Mouse (Mus musculus): ENCODE data around the gene Rsg1. TPM values are rescaled to one million over a fixed set of nuclear protein-coding genes. Genes with fewer than 3 reads are reported as not detected.

Rsg1 gene
- 2.0 and 2.4 TPM in 2 replicates for polyA plus RNA-seq (2015; fragmentation: Nextera tagmentation; extraction: Ambion mirVana)

DNA sequence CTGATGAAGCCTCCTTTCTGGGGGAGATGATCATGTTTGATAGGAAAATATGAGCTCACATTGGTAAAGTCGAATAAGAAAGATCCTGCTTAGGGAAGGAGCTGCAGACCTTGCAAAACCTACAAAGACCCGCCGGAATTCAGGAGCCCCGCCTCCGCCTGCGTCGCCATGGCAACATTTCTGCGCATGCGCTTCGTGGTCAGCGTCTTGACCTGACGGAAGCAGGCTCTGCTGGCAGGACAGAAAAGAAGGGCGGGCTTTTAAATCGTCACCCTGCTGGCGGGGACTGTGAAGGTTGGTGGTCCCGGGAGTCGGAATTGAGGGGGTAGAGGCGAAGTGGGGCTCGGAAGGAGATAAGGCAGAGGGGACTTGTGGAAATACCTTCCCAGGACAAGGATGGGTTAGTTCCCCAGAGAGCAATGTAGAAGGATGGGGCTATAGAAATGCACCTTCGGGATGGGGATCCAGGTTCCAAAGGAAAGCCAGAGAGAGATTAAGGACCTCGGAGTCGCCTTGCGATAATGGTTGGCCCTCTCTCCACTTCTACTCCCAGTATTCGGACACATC is at the start of gene Rsg1:
Gene Rsg1, plus strand, starts transcription at position 187 of the 567 bp plus-strand sequence.
- no peak for TF ChIP-seq EP300 (IDR thresholded peaks at IDR 0.05)
- TF ChIP-seq CTCF (IDR thresholded peaks at IDR 0.05), result peak; percentile 18
- H3K4me2 ChIP-seq (replicated peaks; ENCODE audit: low read depth, low read length), result peak within 1 kb of the TSS; percentile 89
- ATAC-seq (peak; percentile 84), DNase-seq (ENCODE audit: low spot score) (peak; percentile 92)
- H3K4me1 ChIP-seq (ENCODE audit: insufficient read depth, low read depth, low read length), result peaks cover 6% of the 10 kb centered on the region; the same call in 1 of the 2 replicates
- H3K27ac ChIP-seq (ENCODE audit: low read length), result no peak within 1 kb of the TSS
- H3K9me3 ChIP-seq (ENCODE audit: low read length), result no peaks in the 10 kb centered on the region
- H3K36me3 ChIP-seq (ENCODE audit: insufficient read depth, low read length), result no peaks in the 10 kb centered on the region
- 2% methylated on average over 24 of the region's 24 CpGs for WGBS
- 0 out of 2 replicates have a peak within 1 kb of the TSS, but pooled peaks have one; percentile 26 for H3K9ac ChIP-seq (replicated peaks; ENCODE audit: low read depth)
- no peaks in the 10 kb centered on the region for H3K27me3 ChIP-seq (replicated peaks; ENCODE audit: insufficient read depth, low read length)
- H3K4me3 ChIP-seq (ENCODE audit: low read depth, low read length), result peak within 1 kb of the TSS; percentile 50

DNA sequence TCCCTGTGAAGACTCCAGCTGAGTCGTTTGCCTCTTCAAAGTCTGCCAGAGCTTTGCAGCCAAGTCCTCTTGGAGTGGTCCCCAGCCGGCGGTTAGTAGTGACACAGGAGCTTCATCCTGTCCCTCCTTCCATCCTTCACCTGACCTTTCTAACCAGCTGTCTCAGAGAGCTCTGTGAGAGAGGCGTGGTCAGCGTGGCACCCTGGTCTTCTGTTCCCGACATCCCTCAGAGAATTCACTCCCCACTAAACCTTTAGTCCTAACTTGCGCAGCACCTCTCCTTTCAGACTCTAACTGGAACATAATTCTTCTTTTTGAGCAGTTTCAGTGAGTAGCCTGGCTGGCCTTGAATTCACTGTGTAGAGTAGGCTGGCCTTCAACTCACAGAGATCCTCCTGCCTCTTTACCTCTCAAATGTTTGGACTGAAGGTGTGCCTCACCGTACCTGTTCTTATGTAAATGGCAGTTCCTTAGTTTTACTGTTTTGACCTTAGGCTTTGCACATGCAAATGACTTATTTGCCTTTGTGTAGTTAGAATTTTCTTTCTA is 47.9 kb upstream of the Rsg1 start:
- Histone ChIP-seq H3K9ac (replicated peaks; ENCODE audit: low read depth) (no peak overlapping the region), H3K4me1 (ENCODE audit: insufficient read depth, low read depth, low read length) (no peaks in the 10 kb centered on the region), H3K36me3 (ENCODE audit: insufficient read depth, low read length) (0 out of 2 replicates have a peak, but pooled peaks cover 1% of the 10 kb centered on the region), H3K9me3 (ENCODE audit: low read length) (no peaks in the 10 kb centered on the region), H3K4me2 (replicated peaks; ENCODE audit: low read depth, low read length) (no peak overlapping the region), H3K4me3 (ENCODE audit: low read depth, low read length) (no peak overlapping the region), H3K27ac (ENCODE audit: low read length) (no peak overlapping the region), H3K27me3 (replicated peaks; ENCODE audit: insufficient read depth, low read length) (no peaks in the 10 kb centered on the region)
- TF ChIP-seq CTCF (IDR thresholded peaks at IDR 0.05) (no peak), EP300 (IDR thresholded peaks at IDR 0.05) (no peak)
- 72% methylated on average over 8 of the region's 8 CpGs for WGBS
- ATAC-seq (no peak), DNase-seq (ENCODE audit: low spot score) (no peak)

DNA sequence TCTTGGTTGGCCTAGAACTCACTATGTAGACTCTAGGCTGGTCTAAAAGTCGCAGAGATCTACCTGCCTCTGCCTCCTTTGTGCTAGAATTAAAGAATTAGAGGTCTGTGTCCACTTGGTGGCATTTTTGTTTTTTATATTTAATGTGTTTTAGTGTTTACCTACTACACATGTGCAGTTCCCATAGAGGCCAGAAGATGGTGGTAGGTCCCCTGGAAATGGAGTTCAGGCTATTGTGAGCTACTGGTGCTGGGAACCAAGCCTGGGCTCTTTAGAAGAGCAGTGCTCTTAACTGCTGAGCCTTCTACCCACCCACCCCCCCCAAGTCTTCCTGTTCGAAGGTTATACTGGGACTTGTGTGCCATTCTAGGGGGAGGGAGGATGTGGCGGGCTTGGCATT is 46.6 kb upstream of the Rsg1 start:
- WGBS, result 100% methylated on average over 3 of the region's 3 CpGs
- no peak for DNase-seq (ENCODE audit: low spot score)
- H3K9me3 ChIP-seq (ENCODE audit: low read length), result no peaks in the 10 kb centered on the region
- H3K27ac ChIP-seq (ENCODE audit: low read length), result no peak overlapping the region
- peaks cover 8% of the 10 kb centered on the region; the same call in 1 of the 2 replicates for H3K36me3 ChIP-seq (ENCODE audit: insufficient read depth, low read length)
- H3K4me2 ChIP-seq (replicated peaks; ENCODE audit: low read depth, low read length), result no peak overlapping the region
- no peaks in the 10 kb centered on the region for H3K27me3 ChIP-seq (replicated peaks; ENCODE audit: insufficient read depth, low read length)
- ATAC-seq, result no peak
- H3K9ac ChIP-seq (replicated peaks; ENCODE audit: low read depth), result no peak overlapping the region
- no peaks in the 10 kb centered on the region for H3K4me1 ChIP-seq (ENCODE audit: insufficient read depth, low read depth, low read length)
- no peak overlapping the region for H3K4me3 ChIP-seq (ENCODE audit: low read depth, low read length)
- TF ChIP-seq CTCF (IDR thresholded peaks at IDR 0.05), result peak; percentile 28; the same call in 1 of the 2 replicates
- TF ChIP-seq EP300 (IDR thresholded peaks at IDR 0.05), result no peak

DNA sequence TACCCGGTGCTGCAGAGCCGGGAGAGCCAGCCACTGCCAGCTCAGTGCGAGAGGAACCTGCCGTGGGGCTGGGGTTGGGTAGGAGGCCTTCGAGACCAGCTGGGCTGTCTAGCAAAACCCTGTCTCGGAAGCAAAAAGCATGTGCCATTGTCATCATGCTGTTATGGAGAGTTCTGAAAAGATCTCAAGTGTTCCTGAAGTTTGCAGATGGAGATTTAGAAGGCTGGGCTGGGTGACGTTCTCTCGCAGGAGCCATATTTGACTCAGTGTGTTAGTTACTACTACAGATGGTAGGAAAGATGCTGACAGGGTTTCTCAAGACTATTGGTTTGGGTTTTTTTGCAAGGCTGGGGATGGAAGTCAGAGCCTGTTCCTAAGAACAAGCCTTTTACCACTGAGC is 41.6 kb upstream of the Rsg1 start:
- Histone ChIP-seq H3K27ac (ENCODE audit: low read length) (no peak overlapping the region), H3K27me3 (replicated peaks; ENCODE audit: insufficient read depth, low read length) (no peaks in the 10 kb centered on the region), H3K9ac (replicated peaks; ENCODE audit: low read depth) (no peak overlapping the region), H3K36me3 (ENCODE audit: insufficient read depth, low read length) (peaks cover 8% of the 10 kb centered on the region; the same call in 1 of the 2 replicates), H3K4me1 (ENCODE audit: insufficient read depth, low read depth, low read length) (no peaks in the 10 kb centered on the region), H3K4me3 (ENCODE audit: low read depth, low read length) (no peak overlapping the region), H3K9me3 (ENCODE audit: low read length) (no peaks in the 10 kb centered on the region), H3K4me2 (replicated peaks; ENCODE audit: low read depth, low read length) (no peak overlapping the region)
- ATAC-seq, result no peak
- TF ChIP-seq EP300 (IDR thresholded peaks at IDR 0.05) (no peak), CTCF (IDR thresholded peaks at IDR 0.05) (no peak)
- WGBS, result 85% methylated on average over 8 of the region's 8 CpGs
- no peak for DNase-seq (ENCODE audit: low spot score)

DNA sequence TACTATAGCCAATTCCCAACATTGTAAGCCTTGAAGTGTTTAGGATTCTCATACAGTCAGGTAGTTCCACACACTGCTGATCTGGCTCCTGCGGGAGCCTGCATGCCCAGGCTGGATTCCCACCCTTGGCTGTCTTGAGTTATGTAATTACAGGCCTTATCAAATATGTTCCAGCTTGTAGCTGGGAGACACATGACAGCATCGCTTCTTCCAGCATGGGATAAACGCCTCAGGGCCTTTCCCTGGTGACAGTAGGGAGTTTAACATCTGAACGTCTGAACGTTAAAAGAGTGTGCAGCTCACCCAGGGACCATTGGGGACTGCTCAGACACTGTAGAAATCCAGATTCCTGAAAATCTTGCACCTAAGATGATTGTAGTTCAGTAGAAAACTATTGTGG is 38.0 kb upstream of the Rsg1 start:
- WGBS, result 81% methylated on average over 5 of the region's 5 CpGs
- ATAC-seq (no peak), DNase-seq (ENCODE audit: low spot score) (no peak)
- peaks cover 7% of the 10 kb centered on the region; the same call in 1 of the 2 replicates for H3K36me3 ChIP-seq (ENCODE audit: insufficient read depth, low read length)
- no peaks in the 10 kb centered on the region for H3K9me3 ChIP-seq (ENCODE audit: low read length)
- H3K4me3 ChIP-seq (ENCODE audit: low read depth, low read length), result no peak overlapping the region
- H3K4me2 ChIP-seq (replicated peaks; ENCODE audit: low read depth, low read length), result no peak overlapping the region
- TF ChIP-seq EP300 (IDR thresholded peaks at IDR 0.05) (no peak), CTCF (IDR thresholded peaks at IDR 0.05) (no peak)
- H3K27ac ChIP-seq (ENCODE audit: low read length), result no peak overlapping the region
- no peaks in the 10 kb centered on the region for H3K4me1 ChIP-seq (ENCODE audit: insufficient read depth, low read depth, low read length)
- H3K27me3 ChIP-seq (replicated peaks; ENCODE audit: insufficient read depth, low read length), result no peaks in the 10 kb centered on the region
- H3K9ac ChIP-seq (replicated peaks; ENCODE audit: low read depth), result no peak overlapping the region

DNA sequence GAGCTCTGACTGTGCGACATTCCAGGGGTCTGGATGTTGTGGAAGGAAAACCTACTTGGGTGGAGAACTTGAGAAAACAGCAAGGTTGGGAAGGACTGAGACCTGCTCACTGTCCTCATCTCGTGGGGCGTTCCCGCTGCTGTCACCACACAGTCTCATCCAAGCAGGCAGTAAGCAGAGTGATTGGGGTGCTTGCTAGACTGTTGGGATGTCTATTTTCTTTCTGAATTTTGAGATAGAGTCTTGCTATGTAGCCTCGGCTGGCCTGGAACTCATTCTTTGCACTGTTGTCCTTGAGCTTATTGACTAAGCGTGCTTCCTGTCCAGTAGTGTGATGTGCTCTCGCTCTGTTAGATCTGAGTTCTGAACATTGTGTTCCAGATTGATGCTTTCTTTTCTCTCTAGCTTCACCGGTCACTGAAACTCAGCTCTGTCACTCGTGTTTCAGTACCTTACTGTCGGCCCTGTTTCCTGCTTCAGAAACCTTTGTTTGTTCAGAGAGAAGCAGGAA is 37.4 kb upstream of the Rsg1 start:
- Histone ChIP-seq H3K4me1 (ENCODE audit: insufficient read depth, low read depth, low read length) (no peaks in the 10 kb centered on the region), H3K27ac (ENCODE audit: low read length) (no peak overlapping the region), H3K4me2 (replicated peaks; ENCODE audit: low read depth, low read length) (no peak overlapping the region), H3K36me3 (ENCODE audit: insufficient read depth, low read length) (peaks cover 6% of the 10 kb centered on the region; the same call in 1 of the 2 replicates), H3K27me3 (replicated peaks; ENCODE audit: insufficient read depth, low read length) (no peaks in the 10 kb centered on the region), H3K9ac (replicated peaks; ENCODE audit: low read depth) (no peak overlapping the region), H3K9me3 (ENCODE audit: low read length) (no peaks in the 10 kb centered on the region), H3K4me3 (ENCODE audit: low read depth, low read length) (no peak overlapping the region)
- ATAC-seq (no peak; the same call in 1 of the 2 replicates), DNase-seq (ENCODE audit: low spot score) (no peak)
- WGBS, result 66% methylated on average over 10 of the region's 10 CpGs
- TF ChIP-seq CTCF (IDR thresholded peaks at IDR 0.05), result no peak
- no peak for TF ChIP-seq EP300 (IDR thresholded peaks at IDR 0.05)
